Mouse (Mus musculus) lung, postnatal 0 days (tissue): ENCODE data around the gene Mrpl48.

Experiments used
- CTCF ChIP-seq: IDR thresholded peaks from 2 replicates; pipeline ENCODE4 v1.5.1; 2016; ENCODE audit warnings: antibody characterized with exemption, mild to moderate bottlenecking
- EP300 ChIP-seq: IDR thresholded peaks from 2 replicates; pipeline ENCODE4 v1.6.1; 2016; ENCODE audit warnings: antibody characterized with exemption, mild to moderate bottlenecking, control low read depth

DNA sequence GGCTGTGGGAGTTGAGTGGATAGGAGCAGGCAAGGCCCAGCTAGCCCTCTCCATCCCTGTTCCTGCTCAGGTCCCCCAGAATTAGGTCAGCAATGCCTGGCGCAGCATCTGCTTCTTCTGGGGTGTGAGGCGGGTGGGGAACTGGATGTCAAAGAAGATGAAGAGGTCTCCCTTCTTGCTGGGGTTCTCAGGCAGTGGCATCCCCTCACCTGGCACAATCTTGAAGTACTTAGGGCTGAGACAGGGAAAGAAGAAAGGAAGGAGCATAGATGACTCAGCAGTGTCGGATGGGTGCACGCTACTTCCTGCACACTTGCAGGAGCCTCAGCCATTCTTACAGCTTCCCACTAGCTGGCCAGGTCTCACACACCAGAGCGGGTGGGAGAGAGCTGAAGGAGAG lies 105.0 kb downstream of the Mrpl48 start:
- TF ChIP-seq CTCF = no peak
- no peak for TF ChIP-seq EP300
